Mouse (Mus musculus) small intestine, adult 2 months (tissue): ENCODE measurements around the gene Zfp174. TPM values are rescaled to one million over a fixed set of nuclear protein-coding genes. Genes with fewer than 3 reads are reported as not detected.

Source experiments
- H3K27ac ChIP-seq: fragments of 200-500 bp; 2 replicates; pipeline ENCODE4 v1.5.1; 2012; ENCODE audit warnings: low read depth, low read length, control low read depth, inconsistent platforms; ENCODE audit not compliant: insufficient read depth
- H3K27me3 ChIP-seq: fragments of 200-500 bp; 2 replicates; pipeline ENCODE4 v1.6.1; 2012; ENCODE audit warnings: mild to moderate bottlenecking, moderate library complexity, low read length, inconsistent platforms; ENCODE audit not compliant: control insufficient read depth, insufficient read depth
- H3K36me3 ChIP-seq: fragments of 200-500 bp; 2 replicates; pipeline ENCODE4 v1.6.1; 2012; ENCODE audit warnings: mild to moderate bottlenecking, low read length, control low read depth, inconsistent platforms; ENCODE audit not compliant: control insufficient read depth, insufficient read depth
- H3K4me1 ChIP-seq: fragments of 200-500 bp; 2 replicates; pipeline ENCODE4 v1.6.1; 2012; ENCODE audit warnings: low read length, inconsistent platforms, mixed read lengths; ENCODE audit not compliant: control insufficient read depth, insufficient read depth, insufficient read length
- H3K4me3 ChIP-seq: fragments of 200-500 bp; 2 replicates; pipeline ENCODE4 v1.5.1; 2012; ENCODE audit warnings: low read depth, mild to moderate bottlenecking, control low read depth, inconsistent platforms, low read length, moderate library complexity
- CTCF ChIP-seq: fragments of 200-500 bp; IDR thresholded peaks from 2 replicates; pipeline ENCODE4 v1.5.1; 2012; ENCODE audit warnings: low read depth, mild to moderate bottlenecking, control low read depth, inconsistent platforms, low read length, moderate library complexity, mixed read lengths; ENCODE audit not compliant: insufficient replicate concordance, insufficient read length; ENCODE audit errors: extremely low read depth
- POLR2A ChIP-seq: fragments of 200-500 bp; IDR thresholded peaks from 2 replicates; pipeline ENCODE4 v1.6.1; 2012; ENCODE audit warnings: low read depth, mild to moderate bottlenecking, control low read depth, inconsistent platforms, low read length, moderate library complexity
- WGBS: fragments of 180-500 bp; shearing (Covaris S2); methylation state at CpG from one replicate; pipeline ENCODE4 v1.1.7; 2018; 5-methylcytosine and 5-hydroxymethylcytosine counted together
- polyA plus RNA-seq: library from polyadenylated mRNA; depleted of rRNA; stranded (reverse); fragments of >200 nt; gene quantifications from 2 replicates; pipeline ENCODE4 v1.2.3, GENCODE M21; 2012

The Zfp174 gene
- polyA plus RNA-seq, 1 experiment, result 0.37 TPM

DNA sequence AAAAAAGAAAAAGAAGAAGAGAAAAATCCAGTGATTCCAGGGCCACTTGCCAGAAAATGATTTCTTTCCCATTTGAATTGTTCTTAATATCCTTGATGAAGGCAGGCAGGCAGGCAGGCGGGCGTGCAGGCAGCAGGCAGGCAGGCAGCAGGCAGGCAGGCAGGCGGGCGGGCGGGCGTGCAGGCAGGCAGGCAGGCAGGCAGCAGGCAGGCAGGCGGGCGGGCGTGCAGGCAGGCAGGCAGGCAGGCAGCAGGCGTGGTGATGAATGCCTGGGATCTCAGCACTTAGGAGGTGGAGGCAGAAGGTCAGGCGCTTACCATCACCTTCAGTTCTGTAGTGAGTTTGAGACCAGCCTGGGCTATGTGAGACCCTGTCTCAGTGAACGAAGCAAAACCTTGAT is 5.5 kb downstream of the Zfp174 start:
- H3K4me3 ChIP-seq, result no peak overlapping the region
- H3K27me3 ChIP-seq, result no peaks in the 10 kb centered on the region
- WGBS, result 81% methylated on average over 12 of the region's 12 CpGs
- no peaks in the 10 kb centered on the region; the same call in 1 of the 2 replicates for H3K4me1 ChIP-seq
- no peak overlapping the region for H3K27ac ChIP-seq
- H3K36me3 ChIP-seq, result no peaks in the 10 kb centered on the region
- no peak for TF ChIP-seq POLR2A
- no peak for TF ChIP-seq CTCF

DNA sequence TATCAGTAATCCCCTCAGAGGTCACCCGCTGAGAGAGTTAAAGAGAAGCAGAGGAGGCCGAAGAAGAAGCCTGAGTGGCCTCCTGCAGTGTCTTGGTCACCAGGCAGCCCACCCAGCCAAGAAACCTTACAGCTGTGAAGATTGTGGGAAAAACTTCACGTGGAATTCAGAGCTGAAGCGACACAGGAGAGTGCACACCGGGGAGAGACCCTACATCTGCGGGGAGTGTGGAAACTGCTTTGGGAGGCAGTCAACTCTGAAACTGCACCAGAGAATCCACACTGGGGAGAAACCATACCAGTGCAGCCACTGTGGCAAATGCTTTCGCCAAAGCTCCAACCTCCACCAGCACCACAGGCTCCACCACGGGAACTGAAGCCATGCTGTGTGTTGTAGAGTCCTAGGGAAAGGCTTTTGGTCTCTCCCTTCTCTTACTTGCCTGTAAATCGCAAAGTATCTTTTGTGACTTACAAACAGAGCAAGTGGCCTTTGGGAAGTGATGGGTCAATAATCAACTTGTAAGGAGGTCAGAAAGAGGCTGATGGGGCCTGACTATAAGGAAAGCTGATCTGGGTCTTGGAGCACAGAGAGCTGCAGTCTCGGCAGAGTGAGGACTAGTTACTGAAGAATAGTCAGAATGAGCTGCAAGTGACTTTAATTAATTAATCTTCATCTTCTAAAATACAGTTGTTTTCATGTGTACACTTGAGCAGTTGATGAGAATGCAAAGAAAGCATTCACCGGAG is 7.5 kb downstream of the Zfp174 start:
- no peaks in the 10 kb centered on the region; the same call in 1 of the 2 replicates for H3K4me1 ChIP-seq
- H3K27me3 ChIP-seq, result no peaks in the 10 kb centered on the region
- no peak overlapping the region for H3K27ac ChIP-seq
- no peak for TF ChIP-seq POLR2A
- TF ChIP-seq CTCF, result no peak
- 79% methylated on average over 11 of the region's 11 CpGs for WGBS
- no peak overlapping the region for H3K4me3 ChIP-seq
- H3K36me3 ChIP-seq, result no peaks in the 10 kb centered on the region

DNA sequence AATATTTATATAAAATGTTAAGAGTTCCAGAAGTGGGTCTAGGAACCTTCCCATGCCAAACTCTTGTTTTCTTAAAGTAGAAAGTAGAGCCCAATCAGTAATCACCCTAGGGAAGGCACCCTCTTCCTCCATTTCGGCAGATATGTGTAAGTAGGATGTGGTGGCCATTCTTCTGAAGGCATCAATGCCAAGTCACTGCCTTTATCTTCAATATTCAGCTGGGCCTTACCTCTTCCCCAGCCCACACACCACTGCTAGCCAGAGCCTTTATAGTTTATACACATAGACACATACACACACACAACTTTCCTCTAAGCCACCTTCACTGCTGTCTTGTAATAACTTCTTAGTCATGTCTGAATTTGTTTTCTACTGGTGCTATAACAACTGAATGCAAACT is 8.7 kb downstream of the Zfp174 start:
- WGBS, result 85% methylated on average over 1 of the region's 1 CpGs
- Histone ChIP-seq H3K27me3 (no peaks in the 10 kb centered on the region), H3K36me3 (peaks cover 2% of the 10 kb centered on the region), H3K27ac (no peak overlapping the region), H3K4me3 (no peak overlapping the region), H3K4me1 (no peaks in the 10 kb centered on the region; the same call in 1 of the 2 replicates)
- TF ChIP-seq POLR2A (no peak), CTCF (no peak)

GRCm38 (mm10) chr16:3859254-3859653 is 12.2 kb downstream of the Zfp174 start:
- Histone ChIP-seq H3K27ac (no peak overlapping the region), H3K27me3 (no peaks in the 10 kb centered on the region), H3K36me3 (peaks cover 10% of the 10 kb centered on the region), H3K4me3 (no peak overlapping the region), H3K4me1 (no peaks in the 10 kb centered on the region)
- 90% methylated on average over 4 of the region's 4 CpGs for WGBS
- TF ChIP-seq CTCF (no peak), POLR2A (no peak)

GRCm38 (mm10) chr16:3871815-3872214 is 24.7 kb downstream of the Zfp174 start:
- WGBS, result 1% methylated on average over 16 of the region's 16 CpGs
- no peak for TF ChIP-seq CTCF
- TF ChIP-seq POLR2A, result peak; percentile 20; the same call in 1 of the 2 replicates
- Histone ChIP-seq H3K36me3 (peaks cover 11% of the 10 kb centered on the region), H3K27me3 (no peaks in the 10 kb centered on the region), H3K4me3 (peak overlapping the region; percentile 80), H3K4me1 (no peaks in the 10 kb centered on the region), H3K27ac (peak overlapping the region; percentile 60)

DNA sequence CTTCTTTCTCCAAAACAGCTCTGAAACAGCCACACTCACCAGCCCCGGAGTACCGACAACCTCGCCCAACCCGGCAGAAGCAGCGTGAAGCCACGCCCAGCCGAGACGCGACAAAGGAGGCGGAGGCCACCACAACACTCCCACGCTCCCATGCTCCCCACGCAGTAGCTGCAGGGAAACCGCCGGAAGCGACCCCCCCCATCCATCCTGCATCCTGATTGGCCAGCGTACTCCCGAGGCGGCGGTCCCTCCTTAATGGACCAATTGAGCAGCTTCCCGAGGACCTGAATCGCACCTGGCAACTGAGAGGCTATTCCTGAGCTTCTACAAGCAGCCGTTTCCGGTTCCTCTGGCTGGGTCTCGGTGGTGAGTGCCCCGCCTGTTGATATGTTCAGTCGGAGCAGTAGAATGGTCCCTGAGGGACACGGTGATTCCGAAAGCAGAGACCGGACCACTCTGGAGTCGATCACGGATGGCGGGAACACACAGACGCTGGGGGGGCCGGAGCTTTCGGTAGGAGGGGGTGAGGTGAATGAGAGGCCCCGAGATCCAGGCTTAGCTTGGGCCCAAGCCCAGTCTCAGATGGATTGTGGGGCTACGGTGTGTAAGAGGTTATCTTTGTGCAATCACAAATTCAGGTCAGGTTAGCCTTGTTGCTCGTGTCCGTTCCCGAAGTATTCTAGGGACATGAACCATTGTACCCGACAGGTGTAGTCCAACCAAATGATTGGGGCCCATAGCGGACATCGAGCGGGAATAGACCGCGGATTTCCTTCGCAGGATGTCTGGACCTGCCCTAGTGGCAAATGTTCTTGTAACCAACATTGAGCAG is 25.4 kb downstream of the Zfp174 start, which contains the start of gene Naa60:
TSS of gene Naa60 (plus strand) at position 160 of the 832 bp plus-strand sequence.
- Histone ChIP-seq H3K36me3 (peaks cover 8% of the 10 kb centered on the region), H3K4me1 (no peaks in the 10 kb centered on the region), H3K27me3 (no peaks in the 10 kb centered on the region), H3K4me3 (peak within 1 kb of the TSS; percentile 80), H3K27ac (peak within 1 kb of the TSS; percentile 60)
- 3% methylated on average over 47 of the region's 47 CpGs for WGBS
- TF ChIP-seq POLR2A (no peak), CTCF (no peak)

DNA sequence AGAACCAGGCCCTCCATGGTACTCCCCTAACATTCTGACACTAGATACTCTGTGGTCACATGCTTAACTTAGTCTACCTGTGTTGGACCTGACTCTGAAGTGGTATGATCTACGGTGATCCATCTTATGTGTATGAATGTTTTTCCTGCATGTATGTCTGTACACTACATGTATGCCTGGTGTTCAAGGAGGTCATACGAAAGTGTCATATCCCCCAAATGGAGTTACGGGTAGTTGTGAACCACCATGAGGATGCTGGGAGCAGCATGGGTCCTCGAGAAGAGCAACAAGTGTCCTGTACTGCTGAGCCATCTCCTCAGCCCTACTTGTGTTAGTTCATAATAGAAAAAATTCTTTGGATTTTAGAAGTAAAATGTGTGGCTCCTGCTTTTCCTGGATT is 29.3 kb downstream of the Zfp174 start:
- Histone ChIP-seq H3K4me1 (no peaks in the 10 kb centered on the region), H3K27me3 (no peaks in the 10 kb centered on the region), H3K27ac (no peak overlapping the region), H3K4me3 (no peak overlapping the region), H3K36me3 (0 out of 2 replicates have a peak, but pooled peaks cover 3% of the 10 kb centered on the region)
- 96% methylated on average over 4 of the region's 4 CpGs for WGBS
- TF ChIP-seq CTCF (no peak), POLR2A (no peak)
